Mouse (Mus musculus): Measurements from ENCODE around the gene Eno4. TPM values are rescaled to one million over a fixed set of nuclear protein-coding genes. Genes with fewer than 3 reads are reported as not detected.

The Eno4 gene
- polyA plus RNA-seq, 1 experiment = not detected

GRCm38 (mm10) chr19:58980056-58980440 is 36.8 kb downstream of the Eno4 start:
- Histone ChIP-seq H3K4me3 (ENCODE audit: insufficient read depth, low read depth, low read length) (no peak overlapping the region), H3K27ac (ENCODE audit: insufficient read depth, low read depth, low read length) (no peak overlapping the region), H3K4me1 (ENCODE audit: control insufficient read depth, insufficient read depth, low read length) (peaks cover 4% of the 10 kb centered on the region)
- WGBS = 63% methylated on average over 5 of the region's 5 CpGs
- no peak for TF ChIP-seq CTCF (IDR thresholded peaks at IDR 0.05; ENCODE audit: insufficient read depth, low read depth, low read length)
- TF ChIP-seq POLR2A (IDR thresholded peaks at IDR 0.05; ENCODE audit: insufficient read depth, low read depth, low read length) = no peak

DNA sequence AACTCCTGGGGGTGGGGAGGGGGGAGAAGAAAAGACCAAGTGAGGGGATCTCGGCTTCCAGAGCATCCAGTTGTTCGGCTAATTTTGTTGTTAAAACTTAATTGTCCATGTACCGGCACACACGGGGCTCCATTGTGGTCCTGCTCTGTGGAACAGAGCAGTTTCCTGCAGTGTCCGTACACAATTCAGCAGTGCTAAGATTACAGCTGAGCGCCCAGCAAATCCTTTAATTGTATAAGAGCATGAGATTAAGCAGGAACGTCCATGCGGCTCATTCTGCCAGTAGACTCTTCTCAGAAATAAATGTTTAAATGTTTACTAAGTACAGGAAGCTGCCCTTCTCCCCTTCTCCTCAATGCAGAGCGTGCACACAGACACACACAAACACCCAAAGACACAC is 38.3 kb downstream of the Eno4 start:
- Histone ChIP-seq H3K27ac (ENCODE audit: insufficient read depth, low read depth, low read length) (no peak overlapping the region), H3K4me1 (ENCODE audit: control insufficient read depth, insufficient read depth, low read length) (peaks cover 4% of the 10 kb centered on the region), H3K4me3 (ENCODE audit: insufficient read depth, low read depth, low read length) (no peak overlapping the region)
- 68% methylated on average over 9 of the region's 9 CpGs for WGBS
- TF ChIP-seq CTCF (IDR thresholded peaks at IDR 0.05; ENCODE audit: insufficient read depth, low read depth, low read length) (no peak), POLR2A (IDR thresholded peaks at IDR 0.05; ENCODE audit: insufficient read depth, low read depth, low read length) (no peak)

DNA sequence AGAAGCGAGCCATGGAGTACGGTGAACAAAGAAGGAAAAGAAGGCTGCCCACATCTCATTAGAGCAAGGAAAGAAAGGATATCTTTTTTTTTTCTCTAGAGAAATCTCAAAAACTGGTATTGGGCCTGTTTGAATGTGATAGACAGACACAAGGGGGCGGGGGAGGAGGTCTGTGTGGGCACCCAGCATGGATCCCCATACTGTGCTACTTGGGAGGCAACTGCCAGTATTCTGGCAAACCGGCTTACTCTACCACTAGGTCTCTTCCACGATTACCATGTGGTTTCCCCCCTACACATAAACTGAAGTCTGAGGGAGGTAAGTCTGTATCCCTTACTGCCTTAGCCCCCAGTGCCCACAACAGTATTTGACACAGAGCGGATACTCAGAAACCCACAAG is 59.6 kb downstream of the Eno4 start:
- no peak for TF ChIP-seq POLR2A (IDR thresholded peaks at IDR 0.05; ENCODE audit: insufficient read depth, low read depth, low read length)
- TF ChIP-seq CTCF (IDR thresholded peaks at IDR 0.05; ENCODE audit: insufficient read depth, low read depth, low read length) = no peak

GRCm38 (mm10) chr19:59006577-59007340 is 63.5 kb downstream of the Eno4 start:
- 23% methylated on average over 15 of the region's 15 CpGs for WGBS
- H3K4me1 ChIP-seq (ENCODE audit: control insufficient read depth, insufficient read depth, low read length) = no peaks in the 10 kb centered on the region
- H3K4me3 ChIP-seq (ENCODE audit: insufficient read depth, low read depth, low read length) = no peak overlapping the region
- H3K27ac ChIP-seq (ENCODE audit: insufficient read depth, low read depth, low read length) = no peak overlapping the region
- TF ChIP-seq CTCF (IDR thresholded peaks at IDR 0.05; ENCODE audit: insufficient read depth, low read depth, low read length) = no peak
- no peak for TF ChIP-seq POLR2A (IDR thresholded peaks at IDR 0.05; ENCODE audit: insufficient read depth, low read depth, low read length)

More for the DNA sequence above, 59.6 kb downstream of the Eno4 start:
- WGBS = 88% methylated on average over 6 of the region's 6 CpGs
- no peak overlapping the region for H3K4me3 ChIP-seq (ENCODE audit: insufficient read depth, low read depth, low read length)
- H3K27ac ChIP-seq (ENCODE audit: insufficient read depth, low read depth, low read length) = no peak overlapping the region
- H3K4me1 ChIP-seq (ENCODE audit: control insufficient read depth, insufficient read depth, low read length) = no peaks in the 10 kb centered on the region

DNA sequence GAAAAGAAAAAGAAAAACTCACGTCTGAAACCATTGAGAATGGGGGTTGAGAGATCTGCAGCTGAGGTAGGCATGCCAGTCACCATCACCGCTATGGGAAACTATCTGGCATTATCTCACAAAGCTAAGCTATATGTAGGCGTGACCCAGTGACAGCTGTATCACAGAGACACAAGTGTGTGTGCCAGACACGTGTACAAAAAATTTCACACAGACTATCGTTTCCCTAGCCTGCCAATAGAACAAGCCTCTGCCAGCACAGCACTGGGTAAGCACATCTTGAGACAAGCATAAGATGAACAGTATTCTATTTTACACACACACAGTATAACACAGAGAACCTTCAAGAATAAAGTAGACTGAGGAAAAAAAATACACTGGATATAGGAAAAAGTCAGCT is 67.6 kb downstream of the Eno4 start:
- H3K4me1 ChIP-seq (ENCODE audit: control insufficient read depth, insufficient read depth, low read length) = no peaks in the 10 kb centered on the region
- H3K4me3 ChIP-seq (ENCODE audit: insufficient read depth, low read depth, low read length) = no peak overlapping the region
- TF ChIP-seq CTCF (IDR thresholded peaks at IDR 0.05; ENCODE audit: insufficient read depth, low read depth, low read length) (no peak), POLR2A (IDR thresholded peaks at IDR 0.05; ENCODE audit: insufficient read depth, low read depth, low read length) (no peak)
- no peak overlapping the region for H3K27ac ChIP-seq (ENCODE audit: insufficient read depth, low read depth, low read length)
- 74% methylated on average over 5 of the region's 5 CpGs for WGBS

Other genes with a start within 250 kb of the Eno4 start
- gene Pnliprp1, start 214.5 kb upstream of the Eno4 start, polyA plus RNA-seq (2012; ENCODE audit: insufficient read depth, insufficient read length, low replicate concordance, missing spikeins) = not detected in 2 replicates
- gene Pnliprp2, start 183.7 kb upstream of the Eno4 start, polyA plus RNA-seq (2012; ENCODE audit: insufficient read depth, insufficient read length, low replicate concordance, missing spikeins) = not detected in 2 replicates
- gene 1700019N19Rik, start 149.0 kb upstream of the Eno4 start, polyA plus RNA-seq (2012; ENCODE audit: insufficient read depth, insufficient read length, low replicate concordance, missing spikeins) = not detected in 2 replicates
- not detected in 2 replicates for gene Hspa12a, start 229 bp downstream of the Eno4 start, polyA plus RNA-seq (2012; ENCODE audit: insufficient read depth, insufficient read length, low replicate concordance, missing spikeins)
- gene Shtn1, start 132.7 kb downstream of the Eno4 start, polyA plus RNA-seq (2012; ENCODE audit: insufficient read depth, insufficient read length, low replicate concordance, missing spikeins) = not detected in 2 replicates
- not detected in 2 replicates for gene Vax1, start 226.6 kb downstream of the Eno4 start, polyA plus RNA-seq (2012; ENCODE audit: insufficient read depth, insufficient read length, low replicate concordance, missing spikeins)

Measured in olfactory bulb, adult 2 months (tissue).